Mouse (Mus musculus): ENCODE results near the gene Aff3. TPM values are rescaled to one million over a fixed set of nuclear protein-coding genes. Genes with fewer than 3 reads are reported as not detected.

The Aff3 gene
- polyA plus RNA-seq, 1 experiment from 2014 or later, result 12.7 TPM

Other genes with a start within 250 kb of the Aff3 start
- 12.5 and 14.1 TPM in 2 replicates for gene Lonrf2, start 171.8 kb upstream of the Aff3 start, polyA plus RNA-seq (2015; fragmentation: Nextera tagmentation; extraction: Ambion mirVana)
- gene Chst10, start 233.2 kb upstream of the Aff3 start, polyA plus RNA-seq (2015; fragmentation: Nextera tagmentation; extraction: Ambion mirVana), result 45.9 and 46.6 TPM in 2 replicates

Data from midbrain, embryonic 13.5 days (tissue).